Mouse (Mus musculus) kidney, postnatal 36 days (tissue): ENCODE results near the gene Frs2.

ENCODE experiments used
- DNase-seq, 2 experiments: peaks; one replicate each; pipeline ENCODE4 v3.0.0; 2021 to 2022; ENCODE audit warnings: mixed read lengths in 2 of 2

Gene Frs2

DNA sequence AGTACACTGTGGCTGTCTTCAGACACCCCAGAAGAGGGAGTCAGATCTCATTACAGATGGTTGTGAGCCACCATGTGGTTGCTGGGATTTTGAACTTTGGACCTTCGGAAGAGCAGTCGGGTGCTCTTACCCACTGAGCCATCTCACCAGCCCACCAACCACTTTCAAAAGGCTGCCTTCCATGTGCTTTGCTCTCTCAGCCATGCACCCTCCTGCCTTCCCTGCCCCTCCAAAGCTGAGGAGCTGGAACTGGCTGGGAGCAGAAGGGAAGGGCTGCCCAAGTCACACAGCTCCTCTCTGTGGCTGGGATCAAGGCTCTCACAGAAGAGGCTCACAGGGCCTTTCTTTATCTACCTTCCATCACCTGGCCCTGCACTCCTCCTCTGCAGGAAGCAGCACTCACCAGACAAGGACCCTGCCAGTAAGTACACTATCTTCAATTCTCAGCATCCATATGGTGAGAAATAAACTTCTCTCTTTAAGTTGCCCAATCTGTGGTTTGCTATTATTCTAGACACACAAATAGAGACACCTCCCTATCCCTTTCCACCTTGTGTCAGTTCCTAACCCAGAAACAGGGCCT is 51.1 kb downstream of the Frs2 start:
- no peak for DNase-seq

DNA sequence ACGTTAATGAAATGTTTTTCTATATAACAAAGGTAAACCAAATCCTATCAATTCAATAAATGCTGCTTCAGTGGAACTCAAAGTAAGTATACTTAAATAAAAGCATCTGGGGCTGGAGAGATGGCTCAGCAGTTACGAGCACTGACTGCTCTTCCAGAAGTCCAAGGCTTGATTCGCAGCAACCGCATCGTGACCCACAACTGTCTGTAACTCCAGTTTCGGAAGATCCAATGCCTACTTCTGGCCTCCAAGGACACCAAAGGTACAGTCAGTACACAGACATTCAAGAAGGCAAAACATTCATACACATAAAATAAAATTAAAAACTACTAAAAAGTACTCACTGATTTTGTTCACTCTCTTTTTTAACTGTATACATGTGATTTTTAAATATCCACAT is 52.2 kb downstream of the Frs2 start:
- DNase-seq: no peak

DNA sequence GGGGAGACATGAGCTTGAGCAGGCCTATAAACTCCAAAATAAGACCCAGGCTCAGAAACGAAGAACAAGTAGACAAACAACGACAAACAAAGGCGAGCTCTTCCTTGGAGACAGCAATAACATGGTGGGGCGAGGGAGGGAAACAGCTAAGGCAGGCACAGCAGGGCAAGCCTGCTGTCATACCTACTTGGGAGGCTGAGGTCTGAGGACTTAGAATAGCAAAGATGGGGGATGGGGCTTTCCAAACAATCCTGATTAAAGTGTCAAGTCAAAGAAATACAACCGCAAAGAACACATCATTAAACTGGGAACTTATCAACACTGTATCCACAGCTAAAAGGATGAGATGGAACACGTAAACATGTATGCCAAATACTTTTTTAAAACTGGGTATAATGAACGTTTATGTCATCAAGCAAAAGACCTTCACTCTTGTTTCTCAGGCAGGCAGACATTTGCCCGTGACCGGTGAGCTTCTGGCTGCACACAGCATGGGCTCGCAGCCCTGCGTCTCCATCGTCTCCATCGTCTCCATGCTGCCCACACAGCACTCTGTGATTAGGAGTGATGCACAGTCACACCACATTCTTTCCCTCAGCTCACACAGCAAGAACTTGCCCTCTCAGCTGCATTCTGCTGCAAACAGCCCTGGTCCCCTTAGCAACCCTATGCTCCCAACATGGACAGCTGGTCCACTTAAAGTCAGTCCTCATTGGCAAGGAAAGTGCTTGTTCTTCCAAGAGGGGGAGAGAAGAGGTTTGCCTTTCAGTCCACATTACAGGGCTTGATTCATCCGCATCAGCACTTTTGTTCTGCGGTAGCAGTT is 53.6 kb downstream of the Frs2 start:
- DNase-seq: peak; percentile 11 to 30

DNA sequence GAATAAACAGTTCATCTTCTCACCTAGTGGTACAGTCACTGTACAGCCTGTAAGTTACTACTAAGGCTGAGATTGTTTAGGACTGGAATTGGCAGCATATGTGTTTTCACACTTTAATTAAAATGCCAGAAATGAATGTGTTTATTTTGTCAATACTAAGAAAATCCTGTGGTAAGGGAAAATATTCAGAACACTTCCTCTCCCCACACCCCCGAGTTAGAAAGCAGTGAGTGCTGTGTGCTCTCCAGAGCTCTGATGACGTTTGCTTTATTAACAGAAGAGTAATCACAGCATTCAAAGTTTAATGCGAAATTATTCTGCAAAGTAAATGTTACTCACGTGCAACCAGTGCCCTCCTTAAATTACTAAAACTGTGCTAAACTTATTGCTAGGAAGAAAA is 58.7 kb downstream of the Frs2 start:
- DNase-seq: peak in 1 of 2 experiments; percentile 18

DNA sequence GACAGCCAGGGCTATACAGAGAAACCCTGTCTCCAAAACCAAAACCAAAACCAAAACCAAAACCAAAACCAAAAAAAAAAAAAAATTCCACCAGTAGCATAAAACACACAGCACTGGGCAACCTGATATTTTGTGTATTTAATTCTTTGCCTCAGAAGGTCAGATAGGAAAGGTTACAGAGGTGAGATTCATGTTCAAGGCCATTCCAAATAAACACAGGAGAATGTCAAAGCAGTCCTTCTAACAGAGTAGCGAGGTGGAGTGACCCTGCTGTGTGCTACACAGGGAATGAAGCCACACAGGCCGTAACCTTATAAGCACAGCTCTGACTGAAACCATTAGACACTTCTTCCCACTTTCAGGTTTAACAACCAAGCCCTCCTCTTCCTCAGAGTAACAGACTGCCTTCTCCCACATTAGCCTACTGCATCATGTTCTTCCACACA is 66.4 kb downstream of the Frs2 start:
- DNase-seq: no peak

DNA sequence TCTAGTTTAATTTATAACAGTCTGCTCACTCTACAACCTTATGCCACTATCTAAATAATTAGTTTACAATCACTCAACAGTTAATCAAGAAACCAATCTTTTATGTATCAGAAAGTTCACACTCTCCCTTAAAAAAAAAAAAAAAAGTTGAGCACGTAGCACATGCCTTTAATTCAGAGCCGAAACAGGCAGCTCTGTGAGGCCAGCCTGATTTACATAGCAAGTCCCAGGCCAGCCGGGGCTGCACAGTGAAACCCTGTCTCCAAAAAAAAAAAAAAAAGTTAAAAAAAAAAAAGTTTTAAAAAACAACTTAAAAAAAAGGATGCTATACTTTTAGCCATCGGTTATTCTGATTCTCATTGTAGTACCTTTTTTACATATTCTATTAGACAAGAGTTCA is 67.0 kb downstream of the Frs2 start:
- DNase-seq: no peak

DNA sequence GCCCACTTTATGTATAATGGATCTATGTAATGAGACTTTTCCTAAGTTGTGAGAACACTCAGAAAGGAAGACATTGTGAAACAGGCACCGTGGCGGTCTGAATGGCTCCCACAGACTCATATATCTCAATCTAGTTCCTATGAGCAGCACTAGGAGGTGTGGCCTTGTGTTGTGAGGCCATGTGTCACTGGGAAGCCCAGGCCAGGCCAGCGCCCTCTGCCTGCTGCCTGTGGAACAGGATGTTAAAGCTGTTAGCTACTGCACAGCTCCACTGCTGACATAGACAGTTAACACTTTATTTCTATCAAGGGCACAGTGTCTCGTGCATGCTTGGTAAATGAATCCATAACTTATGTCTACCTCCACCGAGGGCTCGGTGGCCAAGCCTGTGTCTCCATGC is 70.0 kb downstream of the Frs2 start:
- peak; percentile 29 to 61 for DNase-seq

DNA sequence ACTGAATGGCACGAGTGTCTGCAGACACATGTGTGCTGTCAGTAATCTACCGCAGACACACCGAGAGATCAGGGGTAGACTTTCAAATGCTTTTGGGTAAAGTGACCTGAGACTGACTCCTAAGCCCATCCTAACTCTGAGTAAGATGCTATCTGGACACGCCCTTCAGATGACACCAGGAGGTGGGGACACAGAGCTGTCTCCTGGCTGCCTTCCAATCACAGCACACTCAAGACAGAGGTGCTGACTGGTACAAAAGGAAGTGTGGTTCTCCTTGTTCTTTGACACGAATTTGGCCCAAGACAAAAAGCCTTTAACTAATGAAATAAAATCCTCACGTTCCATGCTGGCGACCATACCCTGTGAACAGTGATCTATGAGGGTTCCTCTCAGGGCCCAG is 75.2 kb downstream of the Frs2 start:
- DNase-seq: no peak

DNA sequence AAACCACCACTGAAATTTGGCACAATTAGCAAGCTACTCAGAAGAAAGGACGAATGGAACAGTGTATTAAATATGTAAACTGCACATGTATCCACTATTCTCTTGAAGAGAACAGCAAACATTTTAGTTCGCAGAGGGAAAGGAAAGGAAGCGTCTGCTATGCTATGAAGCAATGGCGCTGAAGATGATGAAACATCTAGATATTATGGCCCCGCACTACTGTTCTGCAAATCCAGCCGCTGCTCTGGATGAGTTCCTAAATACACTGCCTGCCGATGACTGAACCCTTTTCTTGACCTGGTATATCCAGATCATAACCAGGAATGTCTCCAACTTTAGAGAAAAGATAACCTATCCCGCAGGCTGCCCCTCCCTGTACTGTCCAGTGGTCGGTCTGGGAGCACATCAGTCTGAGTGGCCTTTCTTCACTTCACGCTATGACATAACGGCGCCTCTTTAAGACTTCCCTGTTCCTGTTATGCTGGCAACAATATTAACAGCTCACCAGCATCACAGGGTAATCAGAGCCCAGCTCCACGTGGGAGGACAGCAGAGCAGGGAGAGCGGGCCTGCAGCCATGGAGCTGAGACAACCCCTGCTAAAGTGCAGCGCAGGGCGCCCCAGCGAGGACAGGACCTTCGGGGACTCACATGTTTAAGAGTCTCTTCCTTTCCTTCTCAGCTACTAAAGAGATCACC is 76.0 kb downstream of the Frs2 start:
- DNase-seq: no peak

DNA sequence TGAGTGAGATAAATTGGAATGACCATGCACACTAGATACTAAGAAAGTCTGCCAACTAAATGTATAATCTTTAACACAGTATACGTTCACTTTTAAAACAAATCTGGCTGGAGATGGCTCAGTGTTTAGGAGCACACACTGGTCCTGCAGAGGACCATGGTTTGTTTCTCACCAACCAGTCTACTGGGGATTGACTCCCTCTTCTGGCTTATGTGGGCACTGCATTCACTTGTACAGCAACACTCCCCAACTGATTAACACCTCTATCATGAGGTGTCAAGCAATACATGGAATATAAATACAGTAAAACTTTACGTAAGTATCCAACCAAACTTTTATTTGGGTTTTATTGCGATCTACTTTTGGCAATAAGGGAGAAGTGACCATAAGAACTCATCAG is 79.2 kb downstream of the Frs2 start:
- peak in 1 of 2 experiments; percentile 24 for DNase-seq

DNA sequence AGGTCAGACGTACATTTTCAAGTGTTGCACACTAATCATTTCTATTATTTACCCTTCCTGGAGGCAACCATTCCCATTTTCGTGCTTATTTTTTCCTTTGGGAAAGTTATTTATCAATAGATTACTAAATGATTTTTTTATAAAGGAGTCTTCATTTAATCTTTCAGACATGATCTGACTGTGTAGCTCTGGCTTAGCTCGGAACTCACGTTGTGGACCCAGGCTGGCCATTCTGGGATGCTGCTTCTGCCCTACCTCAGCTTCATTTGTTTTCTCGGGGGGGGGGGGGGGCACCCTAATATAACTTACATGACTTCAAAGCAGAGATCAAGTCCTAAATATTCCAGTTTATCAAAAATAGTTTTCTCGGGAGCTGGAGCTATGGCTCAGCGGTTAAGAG is 84.3 kb downstream of the Frs2 start:
- no peak for DNase-seq

DNA sequence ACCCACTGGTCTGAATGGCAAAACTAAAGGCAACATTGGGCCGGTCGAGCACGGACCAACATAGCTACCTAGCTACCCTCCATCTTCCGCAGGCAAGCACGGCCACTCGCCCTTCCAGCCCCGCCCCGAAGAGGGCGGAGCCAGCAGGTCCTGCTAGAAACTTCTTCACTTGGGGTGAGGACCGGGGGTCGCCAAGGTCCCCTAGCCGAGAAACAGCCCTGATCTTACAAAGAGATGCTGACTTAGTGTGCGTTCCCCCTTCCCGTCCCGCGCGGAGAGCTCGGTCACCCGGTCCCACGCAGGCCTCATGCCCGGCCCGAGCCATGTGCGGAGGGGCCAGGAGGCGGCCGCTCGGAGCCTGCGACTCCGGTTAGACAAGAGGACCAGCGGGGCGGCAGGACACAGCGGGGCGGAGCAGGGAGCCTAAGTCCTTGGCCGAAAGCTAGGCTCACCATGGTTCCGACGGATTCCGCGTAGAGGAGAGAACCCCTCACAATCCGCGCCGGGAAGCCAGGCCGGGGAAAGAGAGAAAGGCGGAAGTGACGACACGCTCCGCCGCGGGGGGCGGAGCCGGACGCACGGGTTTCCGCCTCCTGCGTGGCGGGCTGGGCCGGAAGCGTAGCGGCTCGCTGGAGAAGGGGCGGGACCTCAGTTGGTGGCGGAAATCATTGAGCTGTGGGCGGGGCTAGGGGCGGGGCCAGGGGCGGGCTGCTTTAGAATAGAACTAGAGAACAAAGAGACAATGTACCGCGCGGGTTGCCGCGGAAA is 84.9 kb downstream of the Frs2 start, which contains the start of gene Cct2:
Gene Cct2 (minus strand): TSS at position 561 of the 768 bp plus-strand sequence.
- peak; percentile 93 to 95 for DNase-seq

DNA sequence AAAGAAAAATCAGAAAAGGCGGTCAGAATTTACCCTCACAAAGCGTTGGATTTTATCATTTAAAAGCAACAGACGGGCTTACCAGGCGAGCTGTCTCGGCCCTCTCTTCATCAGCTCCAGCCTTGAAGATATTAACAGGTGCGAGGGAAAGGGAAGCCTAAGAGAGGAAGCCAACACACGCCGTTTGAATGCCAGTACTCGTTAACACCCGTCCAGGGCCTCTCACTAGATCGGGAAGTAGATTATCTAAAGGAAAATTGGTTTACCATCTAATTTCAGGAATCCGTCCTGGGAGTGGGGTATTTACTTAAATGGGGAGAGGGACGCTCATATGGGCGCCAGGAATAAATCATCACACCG is 85.5 kb downstream of the Frs2 start:
- DNase-seq: no peak

DNA sequence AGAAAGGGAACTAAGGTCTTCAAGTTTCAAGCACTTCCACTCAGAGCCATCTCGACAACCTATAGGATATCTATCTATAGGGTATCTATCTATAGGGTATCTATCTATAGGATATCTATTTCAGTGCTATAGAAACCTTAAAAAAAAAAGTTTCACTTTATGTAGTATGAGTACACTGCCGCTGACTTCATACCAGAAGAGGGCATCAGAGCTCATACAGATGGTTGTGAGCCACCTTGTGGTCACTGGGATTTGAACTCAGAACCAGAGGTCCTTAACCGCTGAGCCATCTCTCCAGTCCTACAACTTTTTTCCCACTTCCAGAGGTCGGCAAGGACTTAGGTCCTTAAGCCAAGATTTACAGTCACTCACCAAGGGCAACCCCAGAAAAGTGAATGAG is 92.7 kb downstream of the Frs2 start:
- DNase-seq: no peak

DNA sequence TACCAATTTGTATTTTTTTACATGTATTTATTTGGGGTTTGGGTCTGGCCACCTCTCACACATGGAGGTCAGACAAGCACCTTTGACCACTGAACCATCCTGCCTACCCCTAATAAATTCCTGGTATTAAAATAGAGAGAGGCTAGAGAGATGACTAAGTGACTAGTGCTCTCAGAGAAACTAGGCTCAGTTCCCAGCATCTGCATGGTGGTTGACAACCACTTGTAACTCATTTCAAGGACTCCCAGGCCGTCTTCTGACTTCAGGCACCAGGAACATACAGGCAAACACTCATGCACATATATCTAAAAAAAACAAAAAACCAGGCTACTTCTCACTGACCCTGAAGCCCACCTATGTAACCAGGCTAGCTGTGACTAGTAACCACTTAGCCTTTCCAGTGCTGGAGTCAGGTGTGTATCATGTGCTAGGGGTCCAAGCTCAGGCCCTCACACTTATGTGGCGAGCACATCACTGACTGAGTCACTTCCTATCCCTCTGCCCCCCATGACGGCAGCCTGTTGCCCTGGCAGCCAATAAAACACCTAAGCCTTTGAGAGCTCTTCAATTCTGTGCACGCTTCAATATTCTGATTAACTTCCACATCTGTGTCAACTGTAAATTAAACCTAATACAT is 98.3 kb downstream of the Frs2 start:
- no peak for DNase-seq

DNA sequence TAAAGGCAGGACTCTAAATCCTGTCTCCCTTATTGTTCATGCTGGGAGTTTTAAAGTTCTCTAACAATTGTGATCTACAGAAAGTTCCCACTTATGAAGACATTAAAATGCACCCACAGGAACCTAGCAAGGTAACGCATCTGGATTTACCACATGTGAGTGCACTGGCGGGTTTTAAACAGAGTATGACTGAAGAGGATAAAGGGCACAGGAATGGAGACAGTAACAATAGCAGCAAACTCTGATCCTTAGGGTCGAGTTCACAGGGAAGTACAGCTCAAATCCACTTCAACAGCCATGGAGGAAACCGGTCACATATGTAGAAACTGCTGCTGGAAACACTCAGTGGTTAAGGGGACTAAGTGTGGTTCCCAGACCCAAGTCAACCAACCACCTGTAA is 99.1 kb downstream of the Frs2 start:
- no peak for DNase-seq

DNA sequence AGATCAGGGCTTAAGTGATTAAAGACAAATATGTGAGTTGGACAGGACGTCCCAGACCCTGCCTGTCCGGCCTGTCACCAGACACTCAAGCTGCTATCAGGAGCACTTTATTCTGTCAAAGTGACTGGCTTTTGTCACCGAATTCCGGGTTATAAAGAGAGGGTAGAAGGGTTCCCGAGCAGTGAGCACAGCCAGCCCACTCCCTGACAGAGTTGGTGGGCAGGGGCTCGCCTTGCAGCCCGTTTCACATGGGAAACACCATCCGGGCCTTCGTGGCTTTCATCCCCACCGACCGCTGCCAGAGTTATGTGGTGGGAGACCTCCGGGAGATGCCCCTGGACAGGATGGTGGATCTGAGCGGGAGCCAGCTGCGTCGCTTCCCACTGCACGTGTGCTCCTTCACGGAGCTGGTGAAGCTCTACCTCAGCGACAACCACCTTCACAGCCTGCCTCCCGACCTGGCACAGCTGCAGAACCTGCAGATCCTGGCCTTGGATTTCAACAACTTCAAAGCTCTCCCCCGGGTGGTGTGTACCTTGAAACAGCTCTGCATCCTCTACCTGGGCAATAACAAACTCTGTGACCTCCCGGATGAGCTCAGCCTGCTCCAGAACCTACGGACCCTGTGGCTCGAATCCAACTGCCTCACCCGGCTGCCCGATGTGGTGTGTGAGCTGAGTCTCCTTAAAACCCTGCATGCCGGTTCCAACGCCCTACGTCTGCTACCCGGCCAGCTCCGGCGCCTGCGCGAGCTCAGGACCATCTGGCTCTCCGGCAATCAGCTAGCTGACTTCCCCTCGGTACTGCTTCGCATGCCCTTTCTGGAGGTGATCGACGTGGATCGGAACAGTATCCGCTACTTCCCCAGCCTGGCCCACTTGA is 102.9 kb downstream of the Frs2 start, which contains the start of gene Lrrc10:
Gene Lrrc10 (plus strand): TSS at position 167 of the 882 bp plus-strand sequence.
- peak in 1 of 2 experiments; percentile 42 for DNase-seq

DNA sequence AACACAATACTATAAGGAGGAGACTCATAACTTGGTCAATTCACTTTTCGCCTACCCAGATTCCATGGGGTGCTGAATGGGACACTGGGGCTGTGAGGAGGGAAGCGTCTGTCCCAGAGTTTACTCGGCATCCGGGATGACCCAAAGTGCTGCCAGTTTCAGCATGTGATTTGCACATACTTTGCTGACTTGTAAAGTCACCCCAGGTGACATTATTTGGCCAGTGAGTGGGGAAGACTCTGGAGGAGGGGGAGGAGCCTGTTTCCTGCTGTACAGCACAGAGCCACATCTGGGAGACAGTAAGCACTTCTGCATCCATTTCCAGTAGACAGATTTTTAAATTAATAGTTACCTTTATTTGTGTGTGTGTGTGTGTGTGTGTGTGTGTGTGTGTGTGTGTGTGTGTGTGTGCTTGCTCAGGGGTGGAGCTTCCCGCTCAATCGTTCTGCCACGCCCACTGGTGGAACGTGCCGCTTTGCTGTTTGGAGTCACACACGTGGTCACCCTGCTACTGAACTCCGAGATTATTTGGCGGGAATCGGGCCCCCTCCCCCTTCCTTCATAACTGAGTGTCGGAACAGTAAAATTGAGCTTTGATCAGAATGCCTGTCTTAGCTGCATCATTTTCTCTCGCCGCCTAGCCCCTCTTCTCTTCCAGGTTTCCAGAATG is 104.7 kb downstream of the Frs2 start:
- peak in 1 of 2 experiments; percentile 19 for DNase-seq

DNA sequence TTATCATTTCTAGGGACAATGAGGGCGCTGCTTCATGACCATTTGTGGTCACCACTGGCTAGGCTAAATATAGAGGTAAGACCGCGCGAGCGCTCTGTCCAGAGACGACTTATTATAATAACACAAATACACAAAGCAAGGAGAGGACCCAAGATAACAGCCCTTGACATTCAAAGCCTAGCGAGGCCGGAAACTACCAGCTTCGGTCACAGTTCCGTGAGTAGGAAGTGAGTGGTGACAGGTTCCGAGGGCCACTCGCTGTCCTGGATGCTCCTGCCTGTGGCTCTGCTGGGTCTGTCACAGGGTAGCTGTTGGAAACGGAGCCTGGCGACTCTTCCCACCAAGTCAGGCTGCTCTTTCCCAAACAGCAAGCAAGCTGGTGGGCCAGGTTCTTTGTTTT is 106.0 kb downstream of the Frs2 start:
- no peak for DNase-seq

DNA sequence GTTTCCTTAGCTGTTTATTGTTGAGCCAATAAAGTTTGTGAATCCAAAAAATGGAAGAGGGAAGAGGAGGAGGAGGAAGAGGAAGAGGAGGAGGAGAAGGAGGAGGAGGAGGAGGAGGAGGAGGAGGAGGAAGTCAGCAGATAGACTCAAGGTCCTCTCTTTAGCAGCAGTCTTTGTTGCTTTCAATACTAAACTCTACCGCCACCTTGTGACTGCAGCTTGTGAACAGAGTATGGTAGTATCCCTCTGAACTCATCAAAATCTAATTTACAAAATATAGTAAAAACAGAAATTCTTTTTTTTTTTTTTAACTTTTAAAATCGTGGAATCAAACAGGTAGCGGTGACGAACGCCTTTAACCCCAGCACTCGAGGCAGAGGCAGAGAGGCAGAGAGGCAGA is 108.0 kb downstream of the Frs2 start:
- DNase-seq: peak in 1 of 2 experiments; percentile 58

DNA sequence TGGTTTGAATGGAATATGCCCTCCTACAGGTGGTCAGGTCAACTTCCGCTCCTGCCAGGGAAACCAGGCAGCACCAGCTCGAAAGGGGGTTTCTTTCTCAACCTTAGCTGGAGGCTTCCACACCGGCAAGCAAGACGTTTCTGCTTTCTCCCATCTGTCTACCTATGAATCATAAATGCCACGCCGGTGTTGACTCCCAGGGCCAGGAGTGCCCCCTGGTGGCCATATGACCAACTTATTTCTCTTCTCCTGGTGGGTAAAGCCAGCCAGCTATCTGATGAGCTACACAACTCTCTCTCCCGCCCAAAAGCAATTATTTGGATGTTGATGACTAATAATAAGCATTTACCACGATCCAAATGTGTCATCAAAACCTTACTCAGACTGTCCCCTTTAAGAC is 114.5 kb downstream of the Frs2 start:
- DNase-seq: peak; percentile 83 to 96
